Mouse (Mus musculus) inflammation-experienced regulatory T-cells, adult 6 months (primary cell): Measurements from ENCODE around the gene Gpbp1l1. TPM values are rescaled to one million over a fixed set of nuclear protein-coding genes. Genes with fewer than 3 reads are reported as not detected.

Experiments
- ATAC-seq: one replicate; pipeline ENCODE4 v1.8.0; 2017
- polyA plus RNA-seq, 3 experiments: library from polyadenylated mRNA; unstranded; fragments of 100-300 nt; shearing (Covaris generic); gene quantifications; one replicate each; pipeline ENCODE4 v1.2.1; 2017

Gene Gpbp1l1
- polyA plus RNA-seq, 3 experiments from 2014 or later = 94.8 to 100 (median 95.0) TPM

GRCm38 (mm10) chr4:116638821-116639220, 81.4 kb downstream of the Gpbp1l1 start:
- ATAC-seq = no peak

GRCm38 (mm10) chr4:116642071-116642470, 84.6 kb downstream of the Gpbp1l1 start:
- ATAC-seq = no peak

Other genes with a start within 250 kb of the Gpbp1l1 start
- 1 to 10 TPM; 4.5 to 5.5 (median 4.7) TPM for gene Mast2, start 93.5 kb upstream of the Gpbp1l1 start, polyA plus RNA-seq
- gene Ipp, start 50.1 kb upstream of the Gpbp1l1 start, polyA plus RNA-seq = 10 to 100 TPM in 2 of 3 experiments, 1 to 10 TPM in 1; 8.9 to 14.9 (median 13.3) TPM
- 10 to 100 TPM; 25.4 to 29.3 (median 26.3) TPM for gene Tmem69, start 1.7 kb upstream of the Gpbp1l1 start, polyA plus RNA-seq
- 10 to 100 TPM in 2 of 3 experiments, 1 to 10 TPM in 1; 8.5 to 18.5 (median 16.4) TPM for gene Ccdc17, start 39.0 kb downstream of the Gpbp1l1 start, polyA plus RNA-seq
- gene Nasp, start 70.3 kb downstream of the Gpbp1l1 start, polyA plus RNA-seq = 10 to 100 TPM; 40.6 to 99.0 (median 47.2) TPM
- 100 to 1,000 TPM; 297 to 370 (median 348) TPM for gene Akr1a1, start 94.0 kb downstream of the Gpbp1l1 start, polyA plus RNA-seq
- gene Prdx1, start 127.9 kb downstream of the Gpbp1l1 start, polyA plus RNA-seq = 1,000 to 10,000 TPM in 1 of 3 experiments, 100 to 1,000 TPM in 2; 680 to 1,098 (median 710) TPM
- 1 to 10 TPM; 4.5 to 8.3 (median 5.2) TPM for gene Mmachc, start 150.7 kb downstream of the Gpbp1l1 start, polyA plus RNA-seq
- 10 to 100 TPM; 29.3 to 64.8 (median 54.4) TPM for gene Ccdc163, start 150.9 kb downstream of the Gpbp1l1 start, polyA plus RNA-seq
- gene Tesk2, start 163.3 kb downstream of the Gpbp1l1 start, polyA plus RNA-seq = 1 to 10 TPM; 3.0 to 4.3 (median 4.1) TPM
- 10 to 100 TPM; 25.5 to 32.7 (median 29.7) TPM for gene Toe1, start 250.0 kb downstream of the Gpbp1l1 start, polyA plus RNA-seq